Mouse (Mus musculus) CH12.LX (cell line): ENCODE measurements at regions not wholly inside any gene's neighbourhood (a gene's known extent, or its start where the extent isn't known, plus 50 kb on each side); places are given as distances from the start of the nearest gene placed in this dataset.

Source experiments
- DNase-seq: peaks from one replicate; pipeline ENCODE4 v3.0.0-alpha.2; 2013; ENCODE audit errors: extremely low read depth
- H3K27ac ChIP-seq: 2 replicates; pipeline ENCODE4 v1.5.1; 2012; ENCODE audit warnings: low read depth, mild to moderate bottlenecking, control low read depth, moderate library complexity; ENCODE audit not compliant: insufficient read depth
- H3K27me3 ChIP-seq: replicated peaks from 2 replicates; pipeline ENCODE3; 2012; ENCODE audit warnings: inconsistent platforms
- H3K36me3 ChIP-seq, 2 experiments: replicated peaks in 1 of 2; 2 replicates each; pipeline versions ENCODE3 to v1.6.1; 2012; ENCODE audit warnings: inconsistent platforms in 1 of 2, low read length in 1 of 2, mild to moderate bottlenecking in 1 of 2, mixed read lengths in 1 of 2, moderate library complexity in 1 of 2; ENCODE audit not compliant: control insufficient read depth in 1 of 2, insufficient read depth in 1 of 2
- H3K4me1 ChIP-seq, 2 experiments: 2 replicates each; pipeline ENCODE4 v1.6.1; 2012; ENCODE audit warnings: inconsistent platforms in 1 of 2, moderate library complexity in 1 of 2; ENCODE audit not compliant: insufficient read depth in 2 of 2, control insufficient read depth in 1 of 2
- H3K4me2 ChIP-seq: 2 replicates; pipeline ENCODE4 v1.6.1; 2012; ENCODE audit warnings: low read depth, mild to moderate bottlenecking, control low read depth; ENCODE audit not compliant: poor library complexity, insufficient read depth, severe bottlenecking
- H3K4me3 ChIP-seq, 3 experiments: fragments of 150-350 bp in 1 of 3; sonication (generic) in 1 of 3; replicated peaks in 1 of 3; 2 replicates each; pipeline versions ENCODE3 to v1.5.1; 2011 to 2012; ENCODE audit warnings: low read depth in 2 of 3, low read length in 2 of 3, mild to moderate bottlenecking in 2 of 3, moderate library complexity in 2 of 3, control low read depth in 1 of 3, improper control_type of control experiment in 1 of 3, inconsistent platforms in 1 of 3, mixed read lengths in 1 of 3; ENCODE audit not compliant: poor library complexity in 1 of 3
- H3K79me2 ChIP-seq: replicated peaks from 2 replicates; pipeline ENCODE4 v1.6.1; 2012; ENCODE audit warnings: mild to moderate bottlenecking, moderate library complexity; ENCODE audit not compliant: control insufficient read depth, poor library complexity, insufficient read depth, severe bottlenecking; ENCODE audit errors: extremely low read depth
- H3K9ac ChIP-seq: 2 replicates; pipeline ENCODE4 v1.6.1; 2012; ENCODE audit warnings: low read depth, mild to moderate bottlenecking, control low read depth, moderate library complexity; ENCODE audit not compliant: insufficient read depth
- H3K9me3 ChIP-seq: replicated peaks from 2 replicates; pipeline ENCODE3; 2012; ENCODE audit warnings: low read length, inconsistent platforms, mixed read lengths
- BHLHE40 ChIP-seq: IDR thresholded peaks from 2 replicates; pipeline ENCODE4 v1.6.1; 2011; ENCODE audit warnings: mild to moderate bottlenecking, low read depth, low read length, improper control_type of control experiment
- CHD1 ChIP-seq: IDR thresholded peaks from 2 replicates; pipeline ENCODE4 v1.6.1; 2012; ENCODE audit warnings: low read depth, low read length, improper control_type of control experiment, inconsistent platforms
- CHD2 ChIP-seq: IDR thresholded peaks from 2 replicates; pipeline ENCODE4 v1.6.1; 2011; ENCODE audit warnings: low read length, improper control_type of control experiment
- CTCF ChIP-seq, 2 experiments: IDR thresholded peaks in 1 of 2; conservative IDR thresholded peaks in 1 of 2; 2 replicates each; pipeline ENCODE4 v1.5.1; 2011 to 2012; ENCODE audit warnings: low read depth in 2 of 2, low read length in 2 of 2, improper control_type of control experiment in 1 of 2, inconsistent platforms in 1 of 2, mild to moderate bottlenecking in 1 of 2, moderate library complexity in 1 of 2
- EP300 ChIP-seq: IDR thresholded peaks from 2 replicates; pipeline ENCODE4 v1.6.1; 2011; ENCODE audit warnings: low read length, improper control_type of control experiment
- JUN ChIP-seq: IDR thresholded peaks from 2 replicates; pipeline ENCODE4 v1.6.1; 2011; ENCODE audit warnings: low read depth, mild to moderate bottlenecking, low read length, improper control_type of control experiment, moderate library complexity; ENCODE audit not compliant: insufficient read depth
- JUND ChIP-seq: conservative IDR thresholded peaks from 2 replicates; pipeline ENCODE4 v1.6.1; 2011; ENCODE audit warnings: low read depth, low read length, improper control_type of control experiment
- MAFK ChIP-seq: IDR thresholded peaks from 2 replicates; pipeline ENCODE4 v1.6.1; 2011; ENCODE audit warnings: low read length, improper control_type of control experiment; ENCODE audit not compliant: insufficient replicate concordance
- MAZ ChIP-seq: IDR thresholded peaks from 2 replicates; pipeline ENCODE4 v1.6.1; 2012; ENCODE audit warnings: low read depth, mild to moderate bottlenecking, inconsistent platforms, low read length, improper control_type of control experiment, moderate library complexity
- MEF2A ChIP-seq: IDR thresholded peaks from 2 replicates; pipeline ENCODE4 v1.6.1; 2014; ENCODE audit warnings: low read depth, mild to moderate bottlenecking, inconsistent platforms, low read length, improper control_type of control experiment, borderline replicate concordance
- MYC ChIP-seq: IDR thresholded peaks from 2 replicates; pipeline ENCODE4 v1.6.1; 2011; ENCODE audit warnings: low read depth, mild to moderate bottlenecking, improper control_type of control experiment, low read length
- NELFE ChIP-seq: IDR thresholded peaks from 2 replicates; pipeline ENCODE4 v1.6.1; 2011; ENCODE audit warnings: low read depth, low read length, improper control_type of control experiment
- POLR2A ChIP-seq: IDR thresholded peaks from 2 replicates; pipeline ENCODE4 v1.6.1; 2011; ENCODE audit warnings: low read depth, mild to moderate bottlenecking, improper control_type of control experiment, low read length
- POLR2AphosphoS2 ChIP-seq: IDR thresholded peaks from 2 replicates; pipeline ENCODE4 v1.6.1; 2011; ENCODE audit warnings: low read depth, low read length, improper control_type of control experiment
- SIN3A ChIP-seq: IDR thresholded peaks from 2 replicates; pipeline ENCODE4 v1.6.1; 2012; ENCODE audit warnings: low read length, improper control_type of control experiment, inconsistent platforms
- SMC3 ChIP-seq: IDR thresholded peaks from 2 replicates; pipeline ENCODE4 v1.6.1; 2011; ENCODE audit warnings: low read depth, low read length, improper control_type of control experiment
- TBP ChIP-seq: conservative IDR thresholded peaks from 2 replicates; pipeline ENCODE4 v1.6.1; 2011; ENCODE audit warnings: low read depth, low read length, improper control_type of control experiment
- USF2 ChIP-seq: conservative IDR thresholded peaks from 2 replicates; pipeline ENCODE4 v1.6.1; 2011; ENCODE audit warnings: low read depth, low read length, improper control_type of control experiment
- ZC3H11A ChIP-seq: IDR thresholded peaks from 2 replicates; pipeline ENCODE4 v1.6.1; 2012; ENCODE audit warnings: low read depth, mild to moderate bottlenecking, inconsistent platforms, low read length, improper control_type of control experiment
- ZKSCAN1 ChIP-seq: IDR thresholded peaks from 2 replicates; pipeline ENCODE4 v1.6.1; 2012; ENCODE audit warnings: low read depth, inconsistent platforms, low read length, improper control_type of control experiment, borderline replicate concordance
- ZMIZ1 ChIP-seq: IDR thresholded peaks from 2 replicates; pipeline ENCODE4 v1.6.1; 2012; ENCODE audit warnings: low read depth, mild to moderate bottlenecking, inconsistent platforms, low read length, improper control_type of control experiment
- dilution Hi-C: fragments of 300-500 bp; cut with MboI; formaldehyde crosslinking; loops from 2 replicates; pipeline ENCODE4 v1.14.3; 2020; ENCODE audit warnings: low sequenced_read_pairs; ENCODE audit not compliant: extremely low pct_unique_long_range_greater_than_20kb, extremely low pct_ligation_motif_present
- in situ Hi-C: fragments of 300-500 bp; cut with MboI; formaldehyde crosslinking; loops from 3 replicates; pipeline ENCODE4 v1.14.3; 2019; ENCODE audit warnings: low sequenced_read_pairs, low pct_ligation_motif_present, low pct_unique_long_range_greater_than_20kb, mixed read lengths

- dilution Hi-C loops = no loop called here
- H3K4me2 ChIP-seq = no peak overlapping the region
These were observed 67.1 kb downstream of the Crygs start for GRCm38 (mm10) chr16:22744121-22744855.

GRCm38 (mm10) chr16:22743461-22743860 lies 67.9 kb downstream of the Crygs start:
- H3K9me3 ChIP-seq = no peaks in the 10 kb centered on the region
- in situ Hi-C loops = no loop called here
- no peak for TF ChIP-seq POLR2A
- no peak for TF ChIP-seq SMC3
- no peak for TF ChIP-seq MYC
- TF ChIP-seq MAZ = no peak
- TF ChIP-seq CHD1 = no peak
- no peaks in the 10 kb centered on the region for H3K27me3 ChIP-seq
- no peak overlapping the region for H3K4me3 ChIP-seq
- no peak overlapping the region for H3K4me2 ChIP-seq
- H3K27ac ChIP-seq = no peak overlapping the region
- dilution Hi-C loops = no loop called here
- H3K4me1 ChIP-seq = peaks cover 0 to 17% of the 10 kb centered on the region in 2 experiments; a peak in 3 of 4 replicates
- H3K79me2 ChIP-seq = no peaks in the 10 kb centered on the region
- H3K36me3 ChIP-seq = no peaks in the 10 kb centered on the region
- no peak overlapping the region for H3K9ac ChIP-seq
- no peak for DNase-seq

More at GRCm38 (mm10) chr16:22744121-22744855, 67.1 kb downstream of the Crygs start:
- no peak for DNase-seq
- in situ Hi-C loops = no loop called here
- no peaks in the 10 kb centered on the region for H3K36me3 ChIP-seq
- H3K9ac ChIP-seq = no peak overlapping the region
- no peaks in the 10 kb centered on the region for H3K27me3 ChIP-seq
- H3K9me3 ChIP-seq = no peaks in the 10 kb centered on the region
- no peak overlapping the region for H3K4me3 ChIP-seq
- H3K79me2 ChIP-seq = no peaks in the 10 kb centered on the region
- TF ChIP-seq NELFE (no peak), CHD2 (no peak), MEF2A (no peak), TBP (no peak), BHLHE40 (no peak), MAZ (no peak), CTCF (conservative IDR thresholded peaks at IDR 0.05 in 1 of 2, IDR thresholded peaks at IDR 0.05 in 1 of 2; ENCODE audit: low read depth in 2 of 2, low read length in 2 of 2) (no peak), USF2 (no peak), POLR2AphosphoS2 (no peak), JUN (no peak), ZMIZ1 (no peak), SIN3A (no peak), ZC3H11A (no peak), EP300 (no peak), CHD1 (no peak), ZKSCAN1 (no peak), MAFK (no peak), JUND (no peak)
- H3K27ac ChIP-seq = no peak overlapping the region
- H3K4me1 ChIP-seq = peaks cover 0 to 18% of the 10 kb centered on the region in 2 experiments; a peak in 3 of 4 replicates
